Mouse (Mus musculus) cerebellum, adult 2 months (tissue): ENCODE results near the gene Fam198a. TPM values are rescaled to one million over a fixed set of nuclear protein-coding genes. Genes with fewer than 3 reads are reported as not detected.

Experiments used
- DNase-seq, 2 experiments: peaks; one replicate each; pipeline ENCODE4 v3.0.0; 2021
- H3K27ac ChIP-seq: fragments of 200-500 bp; 2 replicates; pipeline ENCODE4 v1.5.1; 2012; ENCODE audit warnings: low read length, control low read depth, inconsistent platforms; ENCODE audit not compliant: insufficient read depth
- H3K27me3 ChIP-seq: fragments of 200-500 bp; 2 replicates; pipeline ENCODE4 v1.6.1; 2012; ENCODE audit warnings: inconsistent platforms, mild to moderate bottlenecking, low read length, moderate library complexity; ENCODE audit not compliant: control insufficient read depth, insufficient read depth
- H3K4me1 ChIP-seq: fragments of 200-500 bp; 2 replicates; pipeline ENCODE4 v1.6.1; 2011; ENCODE audit warnings: low read length; ENCODE audit not compliant: control insufficient read depth, insufficient read depth
- H3K4me3 ChIP-seq: fragments of 200-500 bp; replicated peaks from 2 replicates; pipeline ENCODE3; 2011; ENCODE audit warnings: mild to moderate bottlenecking, low read depth, low read length, control low read depth; ENCODE audit not compliant: insufficient read depth
- CTCF ChIP-seq: fragments of 200-500 bp; IDR thresholded peaks from 2 replicates; pipeline ENCODE4 v1.5.1; 2011; ENCODE audit warnings: low read depth, mild to moderate bottlenecking, control low read depth, low read length, moderate library complexity, borderline replicate concordance; ENCODE audit not compliant: insufficient read depth
- POLR2A ChIP-seq: fragments of 200-500 bp; IDR thresholded peaks from 2 replicates; pipeline ENCODE4 v1.6.1; 2011; ENCODE audit warnings: low read length, control low read depth, borderline replicate concordance; ENCODE audit not compliant: insufficient read depth
- WGBS: fragments of 180-500 bp; shearing (Covaris S2); methylation state at CpG from one replicate; pipeline ENCODE4 v1.1.7; 2018; 5-methylcytosine and 5-hydroxymethylcytosine counted together
- polyA plus RNA-seq: library from polyadenylated mRNA; depleted of rRNA; stranded (reverse); fragments of >200 nt; gene quantifications from 2 replicates; pipeline ENCODE4 v1.2.3, GENCODE M21; 2012; rRNA removed

Fam198a gene
- polyA plus RNA-seq: 3.1 and 3.2 TPM in 2 replicates

DNA sequence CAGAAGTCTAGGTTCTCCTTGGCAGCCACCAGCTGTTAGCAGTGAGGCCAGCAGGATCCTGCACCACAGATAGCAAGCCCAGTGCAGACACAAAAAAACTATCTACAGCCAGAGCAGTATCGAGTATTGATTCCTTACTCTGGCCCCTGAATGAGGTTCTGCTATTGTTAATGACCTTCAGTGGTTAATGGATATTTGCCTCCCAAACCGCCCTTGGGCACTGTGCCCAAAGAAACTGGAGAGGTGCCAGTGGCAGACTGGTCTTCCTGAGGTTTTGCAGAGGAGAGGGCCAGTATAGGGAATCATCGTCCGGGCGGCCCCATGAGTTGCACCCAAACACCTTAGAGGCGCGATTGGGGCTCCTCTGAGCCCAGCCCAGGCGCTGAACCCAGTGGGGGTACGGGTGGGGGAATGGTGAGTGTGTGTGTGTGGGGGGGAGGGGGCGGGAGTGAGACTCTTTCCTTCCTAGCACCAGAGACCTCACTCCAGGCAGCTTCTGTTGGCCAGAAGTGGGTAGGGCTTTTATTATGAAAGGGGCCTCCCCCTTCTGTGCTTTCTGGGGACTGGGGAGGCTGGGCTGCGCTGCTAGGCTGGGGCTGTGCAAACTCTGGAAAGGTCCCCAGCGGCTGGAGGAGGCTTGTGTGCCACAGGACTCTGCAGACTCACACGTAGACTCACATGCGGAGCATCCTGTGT is at the start of gene Fam198a:
TSS of gene Fam198a (plus strand) at position 571 of the 696 bp plus-strand sequence.
- TF ChIP-seq POLR2A (no peak), CTCF (no peak)
- H3K27ac ChIP-seq: no peak within 1 kb of the TSS

GRCm38 (mm10) chr9:121901710-121902700 is 48.8 kb upstream of the Fam198a start:
- Histone ChIP-seq H3K27ac (no peak overlapping the region), H3K4me1 (peaks cover 4% of the 10 kb centered on the region; the same call in 1 of the 2 replicates), H3K27me3 (no peaks in the 10 kb centered on the region), H3K4me3 (no peak overlapping the region)
- TF ChIP-seq CTCF (no peak), POLR2A (no peak)
- 70% methylated on average over 5 of the region's 5 CpGs for WGBS
- no peak for DNase-seq

More for the DNA sequence above, at the start of gene Fam198a:
- Histone ChIP-seq H3K4me1 (peaks cover 5% of the 10 kb centered on the region), H3K27me3 (no peaks in the 10 kb centered on the region), H3K4me3 (peak within 1 kb of the TSS; percentile 20)
- 6% methylated on average over 14 of the region's 14 CpGs for WGBS
- DNase-seq: peak; percentile 54 to 63

GRCm38 (mm10) chr9:121903476-121904305 is 47.1 kb upstream of the Fam198a start:
- Histone ChIP-seq H3K27me3 (no peaks in the 10 kb centered on the region), H3K4me3 (no peak overlapping the region), H3K27ac (no peak overlapping the region), H3K4me1 (peaks cover 4% of the 10 kb centered on the region; the same call in 1 of the 2 replicates)
- TF ChIP-seq POLR2A (no peak), CTCF (no peak)
- peak; percentile 43 to 44 for DNase-seq
- 54% methylated on average over 8 of the region's 8 CpGs for WGBS

DNA sequence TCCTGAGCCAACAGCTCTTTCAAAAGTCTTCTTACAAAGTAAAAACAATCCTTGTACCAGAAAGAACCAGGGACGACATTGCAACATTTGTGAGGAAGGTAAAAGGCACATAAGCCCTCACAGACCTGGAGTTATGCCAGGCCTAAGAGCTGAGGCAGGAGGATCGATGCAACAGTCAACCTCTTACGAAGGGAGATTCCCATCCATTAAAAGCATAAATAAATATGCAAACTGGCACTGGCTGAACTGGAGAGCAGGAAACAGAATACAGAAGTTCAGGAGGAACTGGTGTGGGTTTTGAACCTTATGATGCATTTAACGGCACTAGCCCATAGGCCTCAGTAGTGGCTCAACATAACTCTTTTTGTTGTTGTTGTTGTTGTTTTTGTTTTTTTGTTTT is 46.5 kb upstream of the Fam198a start:
- no peak for DNase-seq

DNA sequence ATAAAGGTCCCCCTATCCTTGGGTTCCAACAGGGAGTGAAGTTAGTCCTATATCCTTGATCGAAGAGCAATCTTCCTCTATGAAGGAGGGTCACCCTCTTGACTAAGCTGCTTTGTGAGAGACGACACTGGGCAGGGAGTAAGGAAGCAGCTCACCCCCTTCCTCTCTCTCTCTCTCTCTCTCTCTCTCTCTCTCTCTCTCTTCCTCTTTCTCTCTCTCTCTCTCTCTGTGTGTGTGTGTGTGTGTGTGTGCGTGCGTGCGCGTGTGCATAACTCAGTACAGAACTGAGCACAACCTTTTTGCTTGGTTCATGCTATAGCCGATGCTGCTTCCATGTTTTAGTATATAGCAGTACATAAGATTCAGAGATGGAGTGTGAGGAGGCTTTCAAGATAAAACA is 45.8 kb upstream of the Fam198a start:
- Histone ChIP-seq H3K4me3 (no peak overlapping the region), H3K4me1 (peaks cover 4% of the 10 kb centered on the region; the same call in 1 of the 2 replicates), H3K27me3 (no peaks in the 10 kb centered on the region), H3K27ac (no peak overlapping the region)
- WGBS: 95% methylated on average over 7 of the region's 7 CpGs
- no peak for DNase-seq
- TF ChIP-seq POLR2A (no peak), CTCF (no peak)

More for the DNA sequence above, 46.5 kb upstream of the Fam198a start:
- Histone ChIP-seq H3K4me3 (no peak overlapping the region), H3K4me1 (peaks cover 4% of the 10 kb centered on the region; the same call in 1 of the 2 replicates), H3K27ac (no peak overlapping the region), H3K27me3 (no peaks in the 10 kb centered on the region)
- TF ChIP-seq POLR2A (no peak), CTCF (no peak)
- WGBS: 90% methylated on average over 4 of the region's 4 CpGs

GRCm38 (mm10) chr9:121905556-121906185 is 45.1 kb upstream of the Fam198a start:
- DNase-seq: no peak
- 80% methylated on average over 4 of the region's 4 CpGs for WGBS
- TF ChIP-seq CTCF: no peak
- no peak for TF ChIP-seq POLR2A

More at GRCm38 (mm10) chr9:121905556-121906185, 45.1 kb upstream of the Fam198a start:
- Histone ChIP-seq H3K4me1 (peaks cover 4% of the 10 kb centered on the region; the same call in 1 of the 2 replicates), H3K27ac (no peak overlapping the region), H3K4me3 (no peak overlapping the region), H3K27me3 (no peaks in the 10 kb centered on the region)
